Mouse (Mus musculus) C2C12 (cell line): ENCODE results near the gene Myoc.
"Not testable (repeated sequence)": the region's sequence is repeated elsewhere in the genome, so short reads cannot be mapped to it uniquely, and the experiment has no call there.

ENCODE experiments used
- CTCF ChIP-seq: IDR thresholded peaks from one replicate; pipeline ENCODE4 v1.5.1; 2011; ENCODE audit not compliant: control insufficient read depth, insufficient read depth, insufficient read length
- MYOD1 ChIP-seq: IDR thresholded peaks from one replicate; pipeline ENCODE4 v1.6.1; 2011; ENCODE audit warnings: low read depth; ENCODE audit not compliant: control insufficient read depth, insufficient read length

DNA sequence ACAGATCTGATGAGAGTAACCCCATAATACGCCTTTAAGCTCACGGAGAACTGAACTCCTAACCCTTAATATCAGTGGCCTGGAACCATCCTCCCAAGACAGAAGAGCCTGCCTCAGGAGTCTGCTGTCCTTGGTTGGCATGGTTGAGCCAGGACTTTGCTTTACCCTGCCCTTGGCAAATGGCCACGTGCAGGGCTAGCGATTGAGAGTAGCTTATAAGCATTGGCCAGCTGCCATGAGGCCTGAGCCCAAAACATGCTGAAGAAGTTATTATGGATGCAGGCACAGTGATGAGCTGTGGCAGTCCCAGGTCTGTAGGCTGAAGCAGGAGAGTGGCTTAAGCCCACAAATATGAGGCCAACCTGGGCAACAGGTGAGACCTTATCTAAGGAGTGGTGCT, 11.1 kb upstream of the Myoc start:
- not testable (repeated sequence) for TF ChIP-seq MYOD1, CTCF
